24 mouse cellular contexts compared by ENCODE assay signal in genomic region chr8:70850132-70850845, GRCm38 (mm10). TPM values are rescaled to one million over a fixed set of nuclear protein-coding genes. Genes with fewer than 3 reads are reported as not detected.
"Had no signal": no experiment of that assay in that cellular context is flagged by ENCODE, and none has a peak within 500 bp of the region (broad histone marks: within the 10 kb centered on the region; RNA-seq: fewer than 3 reads in every experiment).

No protein-coding gene starts in this region.

- H3K36me3 ChIP-seq: lung, embryonic 15.5 days had no signal

- H3K4me1 ChIP-seq: lung, embryonic 15.5 days had no signal

- H3K27me3 ChIP-seq: midbrain, embryonic 12.5 days; neural tube, embryonic 13.5 days; neural tube, embryonic 15.5 days had no signal

- ATAC-seq: liver, postnatal 0 days; lung, postnatal 0 days; midbrain, embryonic 16.5 days had no signal

- DNase-seq: liver, postnatal 0 days; lung, adult 2 months; lung, postnatal 14 days; lung, postnatal 36 days; midbrain, embryonic 14.5 days; retina, postnatal 1 day; right cerebral cortex, adult 18-20 months; right cerebral cortex, postnatal 25 days; right cerebral cortex, postnatal 4 days; spleen, adult 18-20 months; thymus, adult 18-20 months; thymus, postnatal 14 days; thymus, postnatal 36 days had no signal

- H3K4me3 ChIP-seq: lung, embryonic 15.5 days; midbrain, embryonic 10.5 days; midbrain, embryonic 12.5 days; myocyte; neural tube, embryonic 13.5 days; neural tube, embryonic 15.5 days had no signal

- H3K27ac ChIP-seq: lung, embryonic 15.5 days; macrophage; midbrain, embryonic 10.5 days; midbrain, embryonic 12.5 days; neural tube, embryonic 13.5 days; neural tube, embryonic 15.5 days had no signal

- H3K9me3 ChIP-seq: lung, embryonic 15.5 days; midbrain, embryonic 10.5 days; midbrain, embryonic 12.5 days; neural tube, embryonic 13.5 days; neural tube, embryonic 15.5 days had no signal

RNA-seq across cellular contexts. Expression of gene Il12rb1, which starts 42.0 kb away (rescaled TPM):
- polyA plus RNA-seq: neural tube, embryonic 11.5 days; neural tube, embryonic 13.5 days; stomach, embryonic 14.5 days had no signal

RNA-seq across cellular contexts. Expression of gene Slc5a5, which starts 42.3 kb away (rescaled TPM):
- polyA plus RNA-seq: liver, postnatal 0 days; macrophage had no signal
